Mouse (Mus musculus) CH12.LX (cell line): ENCODE measurements around the gene Pin1.

Experiments
- CHD2 ChIP-seq: IDR thresholded peaks from 2 replicates; pipeline ENCODE4 v1.6.1; 2011; ENCODE audit warnings: low read length, improper control_type of control experiment
- CTCF ChIP-seq, 2 experiments: IDR thresholded peaks in 1 of 2; conservative IDR thresholded peaks in 1 of 2; 2 replicates each; pipeline ENCODE4 v1.5.1; 2011 to 2012; ENCODE audit warnings: low read depth in 2 of 2, low read length in 2 of 2, improper control_type of control experiment in 1 of 2, inconsistent platforms in 1 of 2, mild to moderate bottlenecking in 1 of 2, moderate library complexity in 1 of 2
- EP300 ChIP-seq: IDR thresholded peaks from 2 replicates; pipeline ENCODE4 v1.6.1; 2011; ENCODE audit warnings: low read length, improper control_type of control experiment
- HCFC1 ChIP-seq: IDR thresholded peaks from 2 replicates; pipeline ENCODE4 v1.6.1; 2012; ENCODE audit warnings: low read depth, mild to moderate bottlenecking, inconsistent platforms, low read length, improper control_type of control experiment
- POLR2A ChIP-seq: IDR thresholded peaks from 2 replicates; pipeline ENCODE4 v1.6.1; 2011; ENCODE audit warnings: low read depth, mild to moderate bottlenecking, improper control_type of control experiment, low read length
- POLR2AphosphoS2 ChIP-seq: IDR thresholded peaks from 2 replicates; pipeline ENCODE4 v1.6.1; 2011; ENCODE audit warnings: low read depth, low read length, improper control_type of control experiment
- RAD21 ChIP-seq: IDR thresholded peaks from 2 replicates; pipeline ENCODE4 v1.6.1; 2011; ENCODE audit warnings: low read depth, mild to moderate bottlenecking, low read length, improper control_type of control experiment, moderate library complexity
- UBTF ChIP-seq: IDR thresholded peaks from 2 replicates; pipeline ENCODE4 v1.6.1; 2012; ENCODE audit warnings: low read depth, mild to moderate bottlenecking, inconsistent platforms, low read length, improper control_type of control experiment, moderate library complexity
- ZC3H11A ChIP-seq: IDR thresholded peaks from 2 replicates; pipeline ENCODE4 v1.6.1; 2012; ENCODE audit warnings: low read depth, mild to moderate bottlenecking, inconsistent platforms, low read length, improper control_type of control experiment

DNA sequence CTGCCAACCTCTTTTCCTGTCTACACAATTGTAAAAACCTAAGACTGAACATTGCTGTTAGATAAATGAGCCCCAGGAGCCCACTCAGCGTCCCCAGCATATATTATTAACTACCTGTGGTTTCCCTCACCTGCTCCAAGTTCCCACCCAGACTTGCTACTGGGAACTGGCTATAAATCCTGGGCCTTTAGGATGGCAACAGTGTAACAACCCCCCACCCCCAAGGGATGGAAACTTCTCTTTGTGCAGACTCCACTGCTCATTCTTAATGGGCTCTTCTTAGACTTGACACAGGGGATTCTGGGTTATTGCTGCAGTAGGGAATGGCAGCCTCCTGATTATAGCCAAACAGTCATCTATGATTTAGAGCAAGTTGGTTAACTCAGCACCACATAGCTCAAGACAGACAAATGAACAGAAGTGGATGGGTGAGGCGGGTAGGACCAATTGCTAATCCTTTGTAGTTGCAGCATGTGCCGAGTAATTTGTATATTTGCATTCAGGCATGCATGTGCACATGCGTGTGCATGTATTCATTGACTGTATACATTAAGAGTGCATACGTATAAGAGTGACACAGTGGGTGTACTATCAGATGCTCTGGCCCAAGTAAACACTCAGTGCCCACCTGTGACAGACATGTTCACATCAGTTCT lies 13.2 kb downstream of the Pin1 start:
- TF ChIP-seq CHD2 = no peak
- TF ChIP-seq POLR2A = no peak
- TF ChIP-seq ZC3H11A = no peak
- TF ChIP-seq UBTF = no peak
- no peak for TF ChIP-seq EP300
- TF ChIP-seq POLR2AphosphoS2 = 0 out of 2 replicates have a peak, but pooled peaks have one; percentile 3
- no peak for TF ChIP-seq HCFC1
- TF ChIP-seq RAD21 = no peak
- no peak for TF ChIP-seq CTCF (conservative IDR thresholded peaks at IDR 0.05 in 1 of 2, IDR thresholded peaks at IDR 0.05 in 1 of 2; ENCODE audit: low read depth in 2 of 2, low read length in 2 of 2)
